ENCODE assay signal across 8 mouse cellular contexts in the genomic region with DNA sequence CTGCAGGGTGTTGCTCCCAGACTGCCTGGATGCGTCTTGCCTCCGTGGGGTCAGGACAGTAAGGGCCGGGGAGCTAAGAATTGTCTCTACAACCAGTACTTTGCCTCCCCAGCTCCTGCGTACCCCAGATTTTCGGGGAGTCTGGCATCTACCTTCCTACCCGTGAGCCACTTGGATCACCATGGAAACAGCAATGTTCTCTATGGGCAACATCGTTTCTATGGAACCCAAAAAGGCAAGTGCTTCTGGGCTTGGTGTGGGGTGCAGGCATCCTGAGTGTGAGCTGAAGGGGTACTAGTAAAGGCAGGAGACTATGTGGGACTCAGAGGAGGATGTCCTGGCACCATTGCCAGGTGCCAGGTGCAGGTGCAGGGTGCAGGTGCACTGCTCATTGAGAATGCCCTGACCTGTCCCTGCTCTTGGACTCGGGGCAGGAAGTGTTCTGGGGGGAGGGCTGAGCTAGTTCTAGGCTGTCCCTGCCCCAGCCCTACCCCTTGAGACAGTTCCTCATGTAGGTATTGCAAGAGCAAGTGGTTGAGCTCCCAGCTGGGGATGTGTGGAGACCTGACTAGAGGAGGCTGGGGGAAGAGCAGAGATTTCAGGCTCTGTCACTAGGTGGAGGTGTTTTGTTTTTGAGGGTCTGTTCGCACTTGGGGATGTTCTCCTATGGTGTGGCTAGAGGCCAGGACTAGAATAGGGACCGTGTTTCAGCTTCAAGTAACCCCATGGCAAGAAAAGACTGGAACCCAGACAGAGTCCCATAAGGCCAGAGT. TPM values are rescaled to one million over a fixed set of nuclear protein-coding genes. Genes with fewer than 3 reads are reported as not detected.
DNase-seq lines count a peak whose midpoint lies in the region; ATAC-seq and TF ChIP-seq lines count a peak whose summit lies in the region.

No protein-coding gene starts in this region.

- ATAC-seq in liver, postnatal 0 days = peak; percentile 23; the same call in 1 of the 2 replicates
- peak; percentile 29 for ATAC-seq in common myeloid progenitor, adult 5-6 weeks (replicated peaks; ENCODE audit: low read depth, poor library complexity, severe bottlenecking)

- H3K9me3 ChIP-seq in liver, postnatal 0 days (ENCODE audit: low read length) = no peaks in the 10 kb centered on the region

- no peak for TF ChIP-seq EP300 in liver, postnatal 0 days (IDR thresholded peaks at IDR 0.05; ENCODE audit: low read depth)

- no peak overlapping the region for H3K4me3 ChIP-seq in liver, postnatal 0 days (ENCODE audit: low read depth, low read length)

- TF ChIP-seq CTCF in liver, postnatal 0 days (IDR thresholded peaks at IDR 0.05; ENCODE audit: low read depth) = peak; percentile 23; the same call in 1 of the 2 replicates

- peaks cover 6% of the 10 kb centered on the region for H3K4me1 ChIP-seq in liver, postnatal 0 days (ENCODE audit: insufficient read depth)

- H3K9ac ChIP-seq in liver, postnatal 0 days (replicated peaks) = no peak overlapping the region

- no peak overlapping the region for H3K4me2 ChIP-seq in liver, postnatal 0 days (ENCODE audit: low read depth, low read length)

- 76% methylated on average over 10 of the region's 10 CpGs for WGBS in liver, postnatal 0 days (ENCODE audit: insufficient replicate concordance)

- peaks cover 4% of the 10 kb centered on the region; the same call in 1 of the 2 replicates for H3K36me3 ChIP-seq in liver, postnatal 0 days (replicated peaks; ENCODE audit: insufficient read depth, low read length)

- H3K27ac ChIP-seq in liver, postnatal 0 days (ENCODE audit: low read depth) = no peak overlapping the region; the same call in 1 of the 2 replicates

- no peaks in the 10 kb centered on the region for H3K27me3 ChIP-seq in liver, postnatal 0 days (ENCODE audit: insufficient read depth, low read length)

- DNase-seq in liver, postnatal 0 days = no peak
- DNase-seq in liver = no peak
- DNase-seq in layer of hippocampus, adult 9-11 months = peak; percentile 83
- peak; percentile 62 for DNase-seq in thymus, postnatal 0 days (ENCODE audit: low spot score)
- no peak for DNase-seq in kidney, postnatal 10 days
- no peak for DNase-seq in cerebellum, adult 11-12 months
- DNase-seq in cerebellum, adult 8-10 months = no peak

RNA-seq across cellular contexts. Expression of gene Bahcc1, which starts 35.6 kb away (rescaled TPM):
- polyA plus RNA-seq in liver, postnatal 0 days (2015; fragmentation: Nextera tagmentation; extraction: Ambion mirVana) = 1.1 and 1.2 TPM in 2 replicates
- total RNA-seq in common myeloid progenitor, adult 5-6 weeks (2017) = 6.1 and 13.2 TPM in 2 replicates
- 3.3 and 4.6 TPM in 2 replicates for polyA plus RNA-seq in thymus, postnatal 0 days (2015; fragmentation: Nextera tagmentation; extraction: Ambion mirVana)

Comparison
In these comparisons a context has a peak if more than half of its experiments do, and no peak if none do; other contexts are left out.
1. DNase-seq: peak in layer of hippocampus, adult 9-11 months (single experiment) and thymus, postnatal 0 days (single experiment); none in liver, postnatal 0 days (single experiment), liver (single experiment), kidney, postnatal 10 days (single experiment), cerebellum, adult 11-12 months (single experiment) and cerebellum, adult 8-10 months (single experiment).